Mouse (Mus musculus) bone marrow macrophage, adult 2 months (primary cell): ENCODE measurements at regions not wholly inside any gene's neighbourhood (a gene's known extent, or its start where the extent isn't known, plus 50 kb on each side); places are given as distances from the start of the nearest gene placed in this dataset.

Experiments used
- CTCF ChIP-seq: IDR thresholded peaks from 2 replicates; pipeline ENCODE4 v1.5.1; 2012; ENCODE audit warnings: low read depth, mild to moderate bottlenecking, low read length, moderate library complexity
- POLR2A ChIP-seq: IDR thresholded peaks from 2 replicates; pipeline ENCODE4 v1.6.1; 2012; ENCODE audit warnings: mild to moderate bottlenecking, low read depth, low read length, borderline replicate concordance

DNA sequence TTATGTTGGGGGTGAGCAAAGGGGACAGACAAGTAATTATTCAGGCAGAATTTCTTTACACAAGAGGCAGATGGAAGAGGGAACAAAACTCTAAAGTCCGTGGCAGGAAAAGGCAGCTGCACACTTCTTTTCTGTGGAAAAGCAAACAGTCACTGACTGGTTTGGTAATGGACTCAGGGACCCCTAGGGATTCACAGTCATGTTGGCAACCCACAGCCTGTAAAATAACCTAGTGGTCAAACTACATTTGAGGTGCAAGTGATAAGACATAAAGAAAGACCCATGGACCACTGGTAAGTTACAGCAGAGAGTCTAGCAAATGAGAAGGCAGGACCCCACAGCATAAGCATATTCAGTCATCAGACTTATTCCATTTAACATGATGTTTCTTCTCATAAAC, 526.4 kb upstream of the Cited2 start:
- no peak for TF ChIP-seq CTCF
- TF ChIP-seq POLR2A: no peak
